Mouse (Mus musculus): Measurements from ENCODE around the gene Gm21411. TPM values are rescaled to one million over a fixed set of nuclear protein-coding genes. Genes with fewer than 3 reads are reported as not detected.
"Not testable (repeated sequence)": the region's sequence is repeated elsewhere in the genome, so short reads cannot be mapped to it uniquely, and the experiment has no call there.

Gm21411 gene
- not detected in 2 replicates for polyA plus RNA-seq (2015; fragmentation: Nextera tagmentation; extraction: Ambion mirVana)

DNA sequence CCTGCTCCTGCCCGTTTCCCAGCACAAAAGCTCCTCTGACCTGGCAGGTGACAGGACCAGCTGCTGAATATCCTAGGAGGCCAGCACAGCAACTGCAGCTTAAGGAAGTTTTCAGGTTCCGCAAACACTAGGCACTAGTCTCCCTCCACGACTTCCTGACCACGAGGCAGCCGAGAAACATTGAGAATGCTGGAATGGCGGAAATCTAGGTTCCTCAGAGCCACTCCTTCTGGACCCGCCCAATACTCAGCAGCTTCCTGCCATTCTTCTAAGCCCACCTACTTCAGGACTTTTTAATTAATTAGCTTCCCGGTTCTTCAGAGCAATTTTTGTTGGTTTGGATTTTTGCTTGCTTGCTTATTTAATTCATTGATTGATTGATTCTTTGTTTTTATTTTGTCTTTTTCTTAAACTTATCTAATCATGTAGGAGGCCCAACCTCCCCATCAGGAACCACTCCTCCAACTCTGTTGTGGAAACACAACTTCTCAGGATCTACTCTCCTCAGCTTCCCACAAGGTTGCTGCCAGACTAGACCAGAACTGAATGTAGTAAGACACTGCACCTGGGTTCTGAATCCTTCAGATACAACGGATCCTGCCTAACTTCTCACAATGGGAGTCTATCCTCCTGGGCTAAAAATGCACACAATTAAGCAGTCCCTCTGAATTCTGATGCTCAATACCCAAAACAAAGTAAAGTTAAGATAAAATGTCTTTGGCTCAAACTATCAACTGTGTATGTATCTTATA lies at the start of gene Gm21411:
TSS of gene Gm21411 (minus strand) at position 205 of the 752 bp plus-strand sequence.
- 56% methylated on average over 9 of the region's 9 CpGs for WGBS (ENCODE audit: insufficient replicate concordance)
- not testable (repeated sequence) for ATAC-seq (ENCODE audit: low read depth)

DNA sequence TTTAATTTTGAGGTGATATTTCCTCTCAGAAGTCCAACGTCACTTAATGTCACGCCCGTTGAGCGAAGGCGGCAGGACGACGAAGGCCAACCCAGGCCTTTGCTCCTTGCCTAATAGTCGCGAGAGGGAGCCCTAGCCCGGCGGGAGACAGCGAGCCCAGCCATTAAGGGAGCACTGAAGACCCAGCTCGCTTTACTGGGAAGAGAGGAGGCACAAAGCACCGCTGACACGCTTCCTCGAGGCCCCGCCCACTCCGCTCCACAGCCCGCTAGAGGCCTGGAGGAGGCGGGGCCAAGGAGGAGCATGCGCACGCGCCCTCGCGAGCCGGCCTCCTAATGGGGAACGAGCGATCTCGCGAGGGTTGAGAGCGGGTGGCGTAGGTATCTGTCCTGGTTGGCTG lies 32.3 kb upstream of the Gm21411 start:
- H3K4me1 ChIP-seq (ENCODE audit: control insufficient read depth, low read depth, low read length); H3K27ac ChIP-seq (ENCODE audit: low read length); H3K4me2 ChIP-seq (ENCODE audit: low read depth, low read length); H3K9me3 ChIP-seq (replicated peaks; ENCODE audit: control insufficient read depth, low read length); H3K36me3 ChIP-seq (ENCODE audit: control insufficient read depth, insufficient read depth); H3K4me3 ChIP-seq (ENCODE audit: low read depth, low read length); H3K9ac ChIP-seq (ENCODE audit: low read depth, low read length); H3K27me3 ChIP-seq (ENCODE audit: control insufficient read depth, insufficient read depth, low read depth, low read length); ATAC-seq (ENCODE audit: low read depth): not testable (repeated sequence)
- 50% methylated on average over 32 of the region's 32 CpGs for WGBS (ENCODE audit: insufficient replicate concordance)

More for the DNA sequence above, at the start of gene Gm21411:
- not testable (repeated sequence) for H3K36me3 ChIP-seq (ENCODE audit: control insufficient read depth, insufficient read depth); H3K27ac ChIP-seq (ENCODE audit: low read length); H3K27me3 ChIP-seq (ENCODE audit: control insufficient read depth, insufficient read depth, low read depth, low read length); H3K4me2 ChIP-seq (ENCODE audit: low read depth, low read length); H3K4me1 ChIP-seq (ENCODE audit: control insufficient read depth, low read depth, low read length); H3K9ac ChIP-seq (ENCODE audit: low read depth, low read length); H3K4me3 ChIP-seq (ENCODE audit: low read depth, low read length); H3K9me3 ChIP-seq (replicated peaks; ENCODE audit: control insufficient read depth, low read length)

DNA sequence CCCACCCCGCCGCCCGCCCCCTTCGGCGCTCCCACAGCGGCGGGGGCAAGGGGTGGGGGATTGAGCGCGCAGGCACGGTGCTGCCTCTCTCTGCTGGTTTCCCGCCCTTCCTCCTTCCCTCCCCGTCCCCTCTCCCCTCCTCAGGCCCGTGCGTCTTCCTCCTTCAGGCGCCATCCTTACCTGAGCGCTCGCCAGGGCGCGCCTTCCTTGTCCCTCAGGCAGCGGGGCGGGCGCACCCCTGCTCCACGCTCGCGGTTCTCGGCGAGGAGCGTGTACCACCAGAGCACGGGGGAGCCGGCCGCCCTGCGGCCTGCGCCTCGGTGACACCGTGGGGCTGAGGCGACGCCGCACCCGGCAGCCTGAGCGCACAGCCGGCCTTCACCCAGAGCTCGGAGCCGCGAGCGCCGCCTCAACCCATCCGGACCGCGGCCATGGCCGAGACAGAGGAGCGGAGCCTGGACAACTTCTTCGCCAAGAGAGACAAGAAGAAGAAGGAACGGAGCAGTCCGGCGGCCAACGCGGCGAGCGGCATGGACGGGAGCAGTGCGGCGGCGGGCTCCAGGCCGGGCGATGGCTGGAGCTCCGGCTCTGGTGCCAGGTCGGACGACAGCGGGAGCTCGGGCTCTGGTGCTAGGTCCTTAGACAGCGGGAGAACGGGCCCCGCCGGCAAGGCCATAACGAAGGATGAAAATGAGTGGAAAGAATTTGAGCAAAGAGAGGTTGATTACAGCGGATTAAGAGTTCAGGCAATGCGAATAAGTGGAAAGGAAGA lies 23.1 kb upstream of the Gm21411 start:
- H3K27me3 ChIP-seq (ENCODE audit: control insufficient read depth, insufficient read depth, low read depth, low read length), result no peaks in the 10 kb centered on the region; the same call in none of the 2 replicates
- H3K36me3 ChIP-seq (ENCODE audit: control insufficient read depth, insufficient read depth), result no peaks in the 10 kb centered on the region
- H3K4me1 ChIP-seq (ENCODE audit: control insufficient read depth, low read depth, low read length), result no peaks in the 10 kb centered on the region
- peaks cover 2% of the 10 kb centered on the region; the same call in 1 of the 2 replicates for H3K9me3 ChIP-seq (replicated peaks; ENCODE audit: control insufficient read depth, low read length)
- no peak overlapping the region for H3K27ac ChIP-seq (ENCODE audit: low read length)
- H3K4me3 ChIP-seq (ENCODE audit: low read depth, low read length), result no peak overlapping the region
- H3K9ac ChIP-seq (ENCODE audit: low read depth, low read length), result no peak overlapping the region
- ATAC-seq (ENCODE audit: low read depth), result 0 out of 2 replicates have a peak, but pooled peaks have one; percentile 19
- H3K4me2 ChIP-seq (ENCODE audit: low read depth, low read length), result peak overlapping the region; percentile 17; the same call in 1 of the 2 replicates
- WGBS (ENCODE audit: insufficient replicate concordance), result 9% methylated on average over 73 of the region's 77 CpGs

DNA sequence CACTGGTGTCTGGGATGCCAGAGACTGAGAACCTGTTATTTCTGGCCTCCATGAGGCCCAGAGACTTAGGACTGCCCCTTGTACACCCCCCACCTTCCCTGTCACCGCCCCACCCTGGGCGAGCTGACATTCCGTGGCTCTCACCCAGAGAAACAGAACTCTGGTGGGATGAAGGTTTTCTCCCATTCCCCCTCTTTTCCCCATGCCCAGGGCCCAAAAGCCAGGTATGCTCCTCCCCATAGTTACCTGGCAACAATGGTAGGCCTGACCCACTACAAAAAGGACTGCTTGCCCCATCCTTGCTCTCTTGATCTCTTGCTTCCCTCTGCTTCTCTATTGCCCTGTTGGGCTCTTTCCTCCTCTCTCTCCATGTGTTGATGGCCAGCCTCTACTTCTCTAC lies 5.8 kb upstream of the Gm21411 start:
- 60% methylated on average over 3 of the region's 3 CpGs for WGBS (ENCODE audit: insufficient replicate concordance)
- no peak for ATAC-seq (ENCODE audit: low read depth)
- H3K4me2 ChIP-seq (ENCODE audit: low read depth, low read length), result no peak overlapping the region

DNA sequence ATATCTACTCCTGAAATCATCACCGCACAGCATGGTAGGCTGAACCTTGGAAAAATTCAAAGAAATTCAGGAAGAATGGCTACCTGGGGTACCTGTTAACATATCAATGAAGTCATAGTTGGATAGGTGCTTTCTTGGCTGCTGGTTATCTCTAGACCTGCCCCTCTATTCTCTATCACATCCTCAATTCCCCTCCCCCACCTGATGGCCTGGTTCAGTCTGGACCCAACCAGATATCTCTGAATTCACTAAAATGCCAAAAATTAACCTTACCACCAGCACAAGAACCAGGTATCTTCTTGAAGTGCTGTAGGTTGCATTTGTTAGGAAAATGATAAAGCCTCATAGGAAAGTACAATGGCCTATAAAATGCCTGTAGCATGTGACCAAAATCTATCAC lies 1.3 kb downstream of the Gm21411 start:
- H3K9ac ChIP-seq (ENCODE audit: low read depth, low read length); ATAC-seq (ENCODE audit: low read depth); H3K27me3 ChIP-seq (ENCODE audit: control insufficient read depth, insufficient read depth, low read depth, low read length); H3K4me2 ChIP-seq (ENCODE audit: low read depth, low read length); H3K4me3 ChIP-seq (ENCODE audit: low read depth, low read length); H3K4me1 ChIP-seq (ENCODE audit: control insufficient read depth, low read depth, low read length); H3K27ac ChIP-seq (ENCODE audit: low read length); H3K36me3 ChIP-seq (ENCODE audit: control insufficient read depth, insufficient read depth); H3K9me3 ChIP-seq (replicated peaks; ENCODE audit: control insufficient read depth, low read length): not testable (repeated sequence)
- WGBS (ENCODE audit: insufficient replicate concordance), result 79% methylated on average over 1 of the region's 1 CpGs

More for the DNA sequence above, 5.8 kb upstream of the Gm21411 start:
- Histone ChIP-seq H3K4me1 (ENCODE audit: control insufficient read depth, low read depth, low read length) (no peaks in the 10 kb centered on the region), H3K36me3 (ENCODE audit: control insufficient read depth, insufficient read depth) (no peaks in the 10 kb centered on the region), H3K27ac (ENCODE audit: low read length) (no peak overlapping the region), H3K9ac (ENCODE audit: low read depth, low read length) (no peak overlapping the region), H3K4me3 (ENCODE audit: low read depth, low read length) (no peak overlapping the region), H3K27me3 (ENCODE audit: control insufficient read depth, insufficient read depth, low read depth, low read length) (no peaks in the 10 kb centered on the region), H3K9me3 (replicated peaks; ENCODE audit: control insufficient read depth, low read length) (no peaks in the 10 kb centered on the region; the same call in 1 of the 2 replicates)

DNA sequence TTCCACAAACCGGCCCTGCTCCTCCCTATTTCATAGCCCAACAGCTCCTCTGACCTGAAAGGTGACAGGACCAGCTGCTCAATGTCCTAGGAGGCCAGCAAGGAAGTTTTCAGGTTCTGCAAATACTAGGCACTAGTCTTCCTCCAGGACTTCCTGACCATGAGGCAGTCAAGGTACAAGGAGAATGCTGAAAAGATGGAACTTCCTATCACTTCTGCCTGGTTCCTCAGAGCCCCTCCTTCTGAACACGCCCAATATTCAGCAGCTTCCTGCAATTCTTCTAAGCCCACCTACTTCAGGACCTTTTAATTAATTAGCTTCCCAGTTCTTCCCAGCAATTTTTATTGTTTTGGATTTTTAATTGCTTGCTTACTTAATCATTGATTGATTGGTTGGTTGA lies 4.6 kb downstream of the Gm21411 start:
- not testable (repeated sequence) for H3K9me3 ChIP-seq (replicated peaks; ENCODE audit: control insufficient read depth, low read length); H3K9ac ChIP-seq (ENCODE audit: low read depth, low read length); ATAC-seq (ENCODE audit: low read depth); H3K36me3 ChIP-seq (ENCODE audit: control insufficient read depth, insufficient read depth); H3K4me3 ChIP-seq (ENCODE audit: low read depth, low read length); H3K4me1 ChIP-seq (ENCODE audit: control insufficient read depth, low read depth, low read length); H3K4me2 ChIP-seq (ENCODE audit: low read depth, low read length); H3K27ac ChIP-seq (ENCODE audit: low read length); H3K27me3 ChIP-seq (ENCODE audit: control insufficient read depth, insufficient read depth, low read depth, low read length)
- 46% methylated on average over 2 of the region's 2 CpGs for WGBS (ENCODE audit: insufficient replicate concordance)

DNA sequence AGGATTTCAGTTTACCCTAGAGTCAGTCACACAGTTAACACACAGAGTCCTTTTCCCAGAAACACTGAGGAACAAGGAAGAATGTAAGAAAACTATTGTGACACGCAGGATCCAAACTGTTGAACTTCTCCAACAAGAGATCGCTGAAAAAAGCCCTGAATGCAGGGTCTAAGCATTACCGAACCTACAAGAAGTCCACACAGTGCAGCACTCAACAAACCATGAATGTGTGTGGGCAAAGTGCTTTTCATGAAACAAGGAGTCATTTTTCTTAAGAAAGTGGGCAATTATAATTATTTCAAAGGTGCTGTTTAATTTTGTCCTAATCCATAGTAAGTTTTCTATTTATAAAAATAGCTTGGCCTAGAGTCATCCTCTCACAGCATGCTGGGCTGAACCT lies 6.3 kb downstream of the Gm21411 start:
- H3K4me2 ChIP-seq (ENCODE audit: low read depth, low read length); H3K36me3 ChIP-seq (ENCODE audit: control insufficient read depth, insufficient read depth); H3K4me3 ChIP-seq (ENCODE audit: low read depth, low read length); H3K27me3 ChIP-seq (ENCODE audit: control insufficient read depth, insufficient read depth, low read depth, low read length); H3K9ac ChIP-seq (ENCODE audit: low read depth, low read length); H3K4me1 ChIP-seq (ENCODE audit: control insufficient read depth, low read depth, low read length); H3K27ac ChIP-seq (ENCODE audit: low read length); ATAC-seq (ENCODE audit: low read depth); H3K9me3 ChIP-seq (replicated peaks; ENCODE audit: control insufficient read depth, low read length): not testable (repeated sequence)
- WGBS (ENCODE audit: insufficient replicate concordance), result 48% methylated on average over 3 of the region's 3 CpGs
